Mouse (Mus musculus) testis, adult 2 months (tissue): ENCODE results near the gene Nrip1.

Experiments
- CTCF ChIP-seq: fragments of 200-500 bp; IDR thresholded peaks from 2 replicates; pipeline ENCODE4 v1.5.1; 2012; ENCODE audit warnings: low read depth, mild to moderate bottlenecking, inconsistent platforms, low read length, moderate library complexity; ENCODE audit not compliant: control insufficient read depth, insufficient read depth, insufficient replicate concordance
- POLR2A ChIP-seq: fragments of 200-500 bp; IDR thresholded peaks from 2 replicates; pipeline ENCODE4 v1.6.1; 2012; ENCODE audit warnings: low read depth, mild to moderate bottlenecking, inconsistent platforms, low read length, moderate library complexity; ENCODE audit not compliant: control insufficient read depth

DNA sequence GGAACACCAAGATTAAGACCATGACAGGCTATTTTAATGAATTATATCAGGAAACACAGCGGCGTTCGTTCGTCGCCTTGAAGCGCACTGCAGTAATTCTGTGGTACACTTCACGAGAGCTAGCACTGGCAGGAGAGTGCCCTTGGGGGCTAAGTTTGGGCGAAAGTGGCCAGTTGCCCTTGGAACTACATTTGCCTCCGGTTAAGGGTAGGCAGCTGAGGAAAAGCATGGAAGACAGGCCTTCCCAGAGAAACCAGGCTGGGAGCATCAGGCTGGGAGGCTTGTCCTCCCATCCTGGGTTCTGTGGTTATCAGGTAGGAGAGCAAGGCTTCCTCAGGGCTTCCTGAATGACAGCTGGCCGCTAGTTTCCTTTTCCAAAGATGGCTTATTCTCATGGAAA, 8.4 kb downstream of the Nrip1 start:
- no peak for TF ChIP-seq CTCF
- no peak for TF ChIP-seq POLR2A
